Mouse (Mus musculus) megakaryocyte, embryonic 14.5 days (primary cell): Measurements from ENCODE around the gene Spib.

Source experiments
- FLI1 ChIP-seq: IDR thresholded peaks from 2 replicates; pipeline ENCODE4 v1.6.1; 2012; ENCODE audit warnings: low read length, inconsistent platforms, mixed read lengths
- GATA1 ChIP-seq: IDR thresholded peaks from 3 replicates; pipeline ENCODE4 v1.6.1; 2012; ENCODE audit warnings: mixed read lengths, low read length, inconsistent platforms, borderline replicate concordance

GRCm38 (mm10) chr7:44531207-44531606 lies 664 bp downstream of the Spib start:
- TF ChIP-seq GATA1 (no peak), FLI1 (no peak)
